Mouse (Mus musculus) megakaryocyte-erythroid progenitor cell, adult 5 weeks (primary cell): ENCODE measurements around the gene Nes. TPM values are rescaled to one million over a fixed set of nuclear protein-coding genes. Genes with fewer than 3 reads are reported as not detected.

Experiments used
- polyA plus RNA-seq: library from polyadenylated mRNA; stranded (reverse); fragments of >175 nt; gene quantifications from 2 replicates; pipeline ENCODE4 v1.2.3, GENCODE M21; 2012

Gene Nes
- 0.15 and 0.16 TPM in 2 replicates for polyA plus RNA-seq

GRCm38 (mm10) chr3:87970939-87971488, at the start of gene Nes:
Gene Nes, plus strand, starts transcription at chr3:87971078.

GRCm38 (mm10) chr3:87930078-87930795, 40.6 kb upstream of the Nes start, which contains the start of the genes Isg20l2 and Rrnad1:
Gene Isg20l2, plus strand, starts transcription at chr3:87930314.
Gene Rrnad1, minus strand, starts transcription at chr3:87930717.

GRCm38 (mm10) chr3:87948378-87949265, 22.3 kb upstream of the Nes start, which contains the start of gene Crabp2:
Gene Crabp2, plus strand, starts transcription at chr3:87948666.

GRCm38 (mm10) chr3:88000181-88000580, 29.3 kb downstream of the Nes start, which contains the start of gene Bcan:
Gene Bcan, minus strand, starts transcription at chr3:88000230.

GRCm38 (mm10) chr3:88027434-88028186, 56.7 kb downstream of the Nes start, which contains the start of gene Hapln2:
Gene Hapln2, minus strand, starts transcription at chr3:88027583.

Other genes with a start within 250 kb of the Nes start
- gene Lrrc71, start 222.5 kb upstream of the Nes start, polyA plus RNA-seq: 0.12 and 0.28 TPM in 2 replicates
- not detected in 2 replicates for gene Ntrk1, start 175.9 kb upstream of the Nes start, polyA plus RNA-seq
- 0.03 and 0.28 TPM in 2 replicates for gene Insrr, start 174.1 kb upstream of the Nes start, polyA plus RNA-seq
- gene Pear1, start 146.8 kb upstream of the Nes start, polyA plus RNA-seq: 49.7 and 77.3 TPM in 2 replicates
- gene Sh2d2a, start 124.3 kb upstream of the Nes start, polyA plus RNA-seq: 2.7 and 4.9 TPM in 2 replicates
- gene Prcc, start 85.5 kb upstream of the Nes start, polyA plus RNA-seq: 82.0 and 91.6 TPM in 2 replicates
- gene Hdgf, start 64.8 kb upstream of the Nes start, polyA plus RNA-seq: 990 and 1,680 TPM in 2 replicates
- 15.6 and 19.0 TPM in 2 replicates for gene Mrpl24, start 51.6 kb upstream of the Nes start, polyA plus RNA-seq
- gene Isg20l2, start 40.8 kb upstream of the Nes start, polyA plus RNA-seq: 12.1 TPM in 2 replicates
- gene Rrnad1, start 40.4 kb upstream of the Nes start, polyA plus RNA-seq: 22.8 and 28.5 TPM in 2 replicates
- 0.45 TPM in 1 of 2 replicates, not detected in the other for gene Crabp2, start 22.4 kb upstream of the Nes start, polyA plus RNA-seq
- gene Bcan, start 29.2 kb downstream of the Nes start, polyA plus RNA-seq: not detected in 2 replicates
- not detected in 2 replicates for gene Hapln2, start 56.5 kb downstream of the Nes start, polyA plus RNA-seq
- 30.3 and 52.8 TPM in 2 replicates for gene Gpatch4, start 72.0 kb downstream of the Nes start, polyA plus RNA-seq
- gene Naxe, start 87.4 kb downstream of the Nes start, polyA plus RNA-seq: 74.1 and 77.0 TPM in 2 replicates
- gene Ttc24, start 107.2 kb downstream of the Nes start, polyA plus RNA-seq: not detected in 2 replicates
- gene Iqgap3, start 110.9 kb downstream of the Nes start, polyA plus RNA-seq: 11.2 and 11.5 TPM in 2 replicates
- 225 and 227 TPM in 2 replicates for gene Mef2d, start 171.3 kb downstream of the Nes start, polyA plus RNA-seq